24 mouse cellular contexts compared by ENCODE assay signal in the genomic region with DNA sequence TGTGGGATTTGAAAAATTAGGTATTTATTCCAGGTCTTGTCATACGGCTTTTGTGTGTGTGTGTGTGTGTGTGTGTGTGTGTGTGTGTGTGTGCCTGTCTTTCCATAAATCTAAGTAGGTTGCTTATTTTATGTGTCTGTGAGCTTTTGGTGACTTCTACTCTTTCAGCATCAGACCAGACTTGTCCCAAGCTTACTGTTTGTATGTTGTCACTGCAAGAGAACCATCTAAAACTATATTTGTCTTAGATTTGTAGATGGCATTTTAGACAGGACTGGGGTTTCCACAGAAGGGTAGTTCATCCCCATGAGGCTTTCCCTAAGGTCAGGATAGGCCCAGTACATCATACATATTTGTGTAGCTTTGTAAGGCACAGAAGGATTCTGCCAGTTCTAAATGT. TPM values are rescaled to one million over a fixed set of nuclear protein-coding genes. Genes with fewer than 3 reads are reported as not detected.
DNase-seq lines count a peak whose midpoint lies in the region; ATAC-seq and TF ChIP-seq lines count a peak whose summit lies in the region.
"Had no signal": no experiment of that assay in that cellular context is flagged by ENCODE, and none has a peak within 500 bp of the region (broad histone marks: within the 10 kb centered on the region; RNA-seq: fewer than 3 reads in every experiment).

No protein-coding gene starts in this region.

- TF ChIP-seq POLR2A in heart, adult 2 months (IDR thresholded peaks at IDR 0.05; ENCODE audit: insufficient read depth, low read depth, low read length) = no peak

- no peaks in the 10 kb centered on the region for H3K4me1 ChIP-seq in heart, adult 2 months (ENCODE audit: control insufficient read depth, insufficient read depth, low read length)
- no peaks in the 10 kb centered on the region for H3K4me1 ChIP-seq in midbrain, embryonic 11.5 days (ENCODE audit: control insufficient read depth, insufficient read depth, low read length)
- H3K4me1 ChIP-seq in midbrain, embryonic 13.5 days (replicated peaks) = no peaks in the 10 kb centered on the region
- no peaks in the 10 kb centered on the region for H3K4me1 ChIP-seq in intestine, embryonic 16.5 days (ENCODE audit: control insufficient read depth, insufficient read depth, low read length)

- intact Hi-C loops in heart, adult 2 months (cut with DNase I) = no loop called here
- intact Hi-C loops in left cerebral cortex, postnatal 10 days (cut with DNase I) = no loop called here

- no peak overlapping the region for H3K9ac ChIP-seq in heart, adult 2 months (ENCODE audit: low read depth, low read length)
- no peak overlapping the region for H3K9ac ChIP-seq in midbrain, embryonic 11.5 days (ENCODE audit: low read length)
- H3K9ac ChIP-seq in midbrain, embryonic 13.5 days (replicated peaks) = no peak overlapping the region
- H3K9ac ChIP-seq in intestine, embryonic 16.5 days (ENCODE audit: low read depth, low read length) = no peak overlapping the region

- no peaks in the 10 kb centered on the region for H3K27me3 ChIP-seq in heart, adult 2 months (ENCODE audit: control insufficient read depth, insufficient read depth, low read length)
- no peaks in the 10 kb centered on the region for H3K27me3 ChIP-seq in midbrain, embryonic 11.5 days (ENCODE audit: control insufficient read depth, insufficient read depth, low read length)
- no peaks in the 10 kb centered on the region for H3K27me3 ChIP-seq in midbrain, embryonic 13.5 days
- no peaks in the 10 kb centered on the region for H3K27me3 ChIP-seq in intestine, embryonic 16.5 days (replicated peaks; ENCODE audit: control insufficient read depth, insufficient read depth, low read length)
- H3K27me3 ChIP-seq: CH12.LX, Patski had no signal

- no peaks in the 10 kb centered on the region for H3K79me2 ChIP-seq in heart, adult 2 months (replicated peaks; ENCODE audit: control insufficient read depth, insufficient read depth, low read length)

- no peak overlapping the region for H3K27ac ChIP-seq in heart, adult 2 months
- no peak overlapping the region for H3K27ac ChIP-seq in midbrain, embryonic 11.5 days (ENCODE audit: low read depth, low read length)
- no peak overlapping the region for H3K27ac ChIP-seq in midbrain, embryonic 13.5 days
- H3K27ac ChIP-seq in intestine, embryonic 16.5 days (ENCODE audit: low read length) = no peak overlapping the region

- no peak for TF ChIP-seq EP300 in heart, adult 2 months (IDR thresholded peaks at IDR 0.05; ENCODE audit: insufficient read depth, low read depth, low read length)

- DNase-seq in heart, adult 11 months = peak; percentile 16
- DNase-seq in heart, adult 2 months = no peak
- peak; percentile 77 for DNase-seq in midbrain, embryonic 11.5 days (ENCODE audit: low spot score, missing footprints)
- DNase-seq in 3T3-L1 (ENCODE audit: low read depth, low spot score) (peak; percentile 88), adipocyte (ENCODE audit: low spot score) (peak; percentile 79)
- DNase-seq in left cerebral cortex, postnatal 10 days (ENCODE audit: extremely low spot score in 1 of 2, low spot score in 2 of 2) = no peak
- DNase-seq: adrenal gland, adult 2 months; adrenal gland, adult 8-10 months; adrenal gland, postnatal 10 days; adrenal gland, postnatal 14 days; adrenal gland, postnatal 25 days; adrenal gland, postnatal 36 days; B cell, adult 2 months; cerebellum, adult 11 months; cerebellum, adult 11-12 months; cerebellum, adult 18-20 months; cerebellum, adult 2 months had no signal

- no peak overlapping the region for H3K4me3 ChIP-seq in heart, adult 2 months
- no peak overlapping the region for H3K4me3 ChIP-seq in midbrain, embryonic 11.5 days (ENCODE audit: low read depth, low read length)
- H3K4me3 ChIP-seq in midbrain, embryonic 13.5 days (replicated peaks) = no peak overlapping the region
- H3K4me3 ChIP-seq in intestine, embryonic 16.5 days (ENCODE audit: low read length) = no peak overlapping the region

- ATAC-seq in midbrain, embryonic 11.5 days (ENCODE audit: low FRiP score) = no peak
- no peak for ATAC-seq in midbrain, embryonic 13.5 days
- no peak for ATAC-seq in intestine, embryonic 16.5 days
- ATAC-seq: activated CD4-positive, CD25-positive, alpha-beta regulatory T cell, adult 4 months; CD4-positive, CD25-positive, alpha-beta regulatory T cell, adult 4 months; Patski had no signal

- H3K9me3 ChIP-seq in midbrain, embryonic 11.5 days (ENCODE audit: control insufficient read depth, low read length) = no peaks in the 10 kb centered on the region
- no peaks in the 10 kb centered on the region for H3K9me3 ChIP-seq in midbrain, embryonic 13.5 days
- no peaks in the 10 kb centered on the region for H3K9me3 ChIP-seq in intestine, embryonic 16.5 days (ENCODE audit: control insufficient read depth, low read length)
- H3K9me3 ChIP-seq: G1E had no signal

- H3K4me2 ChIP-seq in midbrain, embryonic 11.5 days = no peak overlapping the region
- no peak overlapping the region for H3K4me2 ChIP-seq in midbrain, embryonic 13.5 days (replicated peaks)
- no peak overlapping the region for H3K4me2 ChIP-seq in intestine, embryonic 16.5 days (ENCODE audit: low read depth, low read length)

- TF ChIP-seq CTCF in heart, adult 2 months (IDR thresholded peaks at IDR 0.05) = no peak

- H3K36me3 ChIP-seq in heart, adult 2 months (ENCODE audit: control insufficient read depth, insufficient read depth, low read length) = no peaks in the 10 kb centered on the region
- no peaks in the 10 kb centered on the region for H3K36me3 ChIP-seq in midbrain, embryonic 11.5 days (ENCODE audit: control insufficient read depth, insufficient read depth, low read length)
- H3K36me3 ChIP-seq in midbrain, embryonic 13.5 days = no peaks in the 10 kb centered on the region
- no peaks in the 10 kb centered on the region for H3K36me3 ChIP-seq in intestine, embryonic 16.5 days (ENCODE audit: control insufficient read depth, insufficient read depth, low read length)
- H3K36me3 ChIP-seq: G1E had no signal

- 78% methylated on average over 1 of the region's 1 CpGs for WGBS in heart, adult 2 months
- 94% methylated on average over 1 of the region's 1 CpGs for WGBS in midbrain, embryonic 11.5 days
- WGBS in midbrain, embryonic 13.5 days = 100% methylated on average over 1 of the region's 1 CpGs
- WGBS in intestine, embryonic 16.5 days = 91% methylated on average over 1 of the region's 1 CpGs

RNA-seq across cellular contexts. Expression of gene Cwc22, which starts 13.2 kb away (rescaled TPM):
- 10 to 100 TPM; 10.7 to 15.5 TPM for total RNA-seq in heart, adult 2 months (2021)
- polyA plus RNA-seq in heart, adult 2 months (2012; rRNA removed) = 2.1 and 6.6 TPM in 2 replicates
- polyA plus RNA-seq in midbrain, embryonic 11.5 days (2014; fragmentation: Nextera tagmentation; extraction: Ambion mirVana) = 37.0 and 38.5 TPM in 2 replicates
- 26.7 and 28.0 TPM in 2 replicates for polyA plus RNA-seq in midbrain, embryonic 13.5 days (2015; fragmentation: Nextera tagmentation; extraction: Ambion mirVana)
- 10 to 100 TPM; 23.7 to 23.9 TPM for total RNA-seq in left cerebral cortex, postnatal 10 days (2021)
- 21.5 and 23.9 TPM in 2 replicates for polyA plus RNA-seq in intestine, embryonic 16.5 days (2015; fragmentation: Nextera tagmentation; extraction: Ambion mirVana)

Comparison
In these comparisons a context has a peak if more than half of its experiments do, and no peak if none do; other contexts are left out.
1. DNase-seq: peak in heart, adult 11 months (single experiment), midbrain, embryonic 11.5 days (single experiment), 3T3-L1 (single experiment) and adipocyte (single experiment); none in heart, adult 2 months (0 of 2) and left cerebral cortex, postnatal 10 days (0 of 2).